Mouse (Mus musculus): ENCODE measurements at regions not wholly inside any gene's neighbourhood (a gene's known extent, or its start where the extent isn't known, plus 50 kb on each side); places are given as distances from the start of the nearest gene placed in this dataset.

DNA sequence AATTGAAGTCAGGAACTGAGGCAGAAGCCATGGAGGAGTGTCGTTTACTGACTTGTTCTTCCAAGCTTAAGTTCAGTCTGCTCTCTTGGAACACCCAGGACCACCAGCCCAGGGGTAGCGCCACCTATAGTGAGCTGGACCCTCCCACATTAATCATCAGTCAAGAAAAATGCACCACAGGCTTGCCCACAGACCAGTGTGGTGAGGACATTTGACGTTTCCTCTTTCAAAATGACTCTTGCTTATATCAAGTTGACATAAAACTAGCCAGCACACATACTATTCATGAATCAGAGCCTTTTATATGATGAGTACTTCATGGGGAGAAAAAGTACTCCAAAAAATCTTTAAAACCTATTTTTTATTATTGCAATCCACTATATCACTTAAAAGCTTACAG lies 69.7 kb upstream of the Paip1 start:
- DNase-seq (ENCODE audit: low spot score in 2 of 2), result no peak

DNA sequence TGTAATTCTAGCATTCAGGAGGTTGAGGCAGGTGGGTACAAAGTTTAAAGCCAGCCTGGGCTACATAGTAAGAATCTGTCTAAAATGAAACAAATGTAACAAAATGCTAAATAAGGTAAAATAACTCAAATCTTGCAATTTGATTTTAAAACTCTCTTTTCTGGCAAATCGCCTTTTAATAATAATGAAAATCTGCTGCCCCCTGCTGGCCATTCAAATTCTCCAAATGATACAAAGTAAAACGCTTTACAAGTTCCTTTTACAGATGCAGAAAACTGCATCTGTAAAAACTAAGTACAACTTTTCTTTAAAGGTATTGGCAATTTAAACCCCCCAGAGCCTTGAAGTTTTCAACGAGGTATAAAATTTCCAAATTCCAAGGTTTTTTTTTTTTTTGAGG lies 65.0 kb upstream of the Paip1 start:
- DNase-seq (ENCODE audit: low spot score in 2 of 2), result peak in 1 of 2 experiments; percentile 33

DNA sequence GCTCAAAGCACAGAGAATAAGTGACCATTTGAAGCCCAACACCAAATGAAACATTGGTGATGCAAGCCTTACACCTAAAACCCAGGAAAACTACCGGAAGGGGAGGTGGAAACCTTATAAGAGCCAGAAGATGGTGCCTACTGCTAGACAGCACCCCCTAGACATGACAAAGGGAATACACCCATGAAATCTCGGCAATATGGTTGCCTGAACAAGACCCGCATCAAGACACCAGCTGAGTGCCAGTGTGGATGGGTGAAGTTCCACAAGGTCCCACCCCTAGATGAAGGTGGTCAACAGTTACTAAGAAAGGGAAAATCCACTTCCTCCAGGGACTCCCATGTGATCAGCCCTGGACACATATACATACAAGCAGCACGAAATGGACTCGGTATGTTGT lies 64.2 kb upstream of the Paip1 start:
- DNase-seq (ENCODE audit: low spot score in 2 of 2), result no peak

DNA sequence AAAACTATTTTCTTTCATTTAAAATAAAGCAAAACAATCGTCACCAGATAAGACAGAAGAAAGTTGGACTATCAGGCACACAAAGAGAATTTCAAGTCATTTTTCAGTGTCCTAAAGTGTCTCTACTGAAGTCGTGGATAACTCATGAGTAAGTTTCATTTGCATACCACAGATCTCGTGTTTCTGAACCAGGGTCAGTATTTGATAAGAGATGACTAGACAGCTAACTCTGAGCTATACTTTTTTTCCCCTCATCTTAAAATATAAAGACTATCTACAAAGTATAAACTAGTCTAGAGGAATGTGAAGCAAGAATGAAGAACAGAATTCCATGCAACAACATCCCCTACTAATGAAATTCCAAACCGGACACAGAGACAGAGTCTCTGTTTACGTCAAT lies 60.9 kb upstream of the Paip1 start:
- no peak for DNase-seq (ENCODE audit: low spot score in 2 of 2)

DNA sequence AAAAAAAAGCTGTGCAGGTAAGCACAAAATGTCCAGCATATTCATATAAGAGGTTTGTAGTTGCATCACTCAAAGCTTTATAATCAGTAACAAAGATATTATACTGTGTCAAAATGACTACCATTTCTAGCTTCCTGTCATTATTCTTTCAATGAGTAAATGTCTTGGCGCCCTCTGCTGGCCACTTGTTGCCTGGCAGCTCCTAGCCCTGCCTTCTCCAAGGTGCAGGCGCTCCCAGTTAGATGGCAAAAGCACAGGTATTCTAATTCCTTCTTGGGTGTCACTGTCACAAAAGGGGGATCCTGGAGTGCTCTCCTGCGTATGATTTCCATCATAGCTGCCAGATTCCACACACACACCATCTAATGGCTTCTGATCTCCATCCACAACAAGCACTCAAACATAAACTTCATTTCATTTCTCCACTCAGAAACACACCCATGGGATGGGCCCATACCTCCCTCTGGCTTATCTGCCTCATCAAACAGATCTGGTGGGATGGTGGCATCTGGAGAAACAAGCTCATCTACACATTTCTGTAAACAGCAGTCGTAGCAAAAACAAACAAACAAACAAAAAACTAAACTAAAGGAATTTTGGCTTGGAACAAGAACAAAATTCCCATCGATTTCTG lies 49.9 kb upstream of the Paip1 start:
- DNase-seq (ENCODE audit: low spot score in 2 of 2), result peak; percentile 46 to 77

Measured in frontal cortex, postnatal 14 days (tissue).